Mouse (Mus musculus): ENCODE data around the gene Lpar3.

DNA sequence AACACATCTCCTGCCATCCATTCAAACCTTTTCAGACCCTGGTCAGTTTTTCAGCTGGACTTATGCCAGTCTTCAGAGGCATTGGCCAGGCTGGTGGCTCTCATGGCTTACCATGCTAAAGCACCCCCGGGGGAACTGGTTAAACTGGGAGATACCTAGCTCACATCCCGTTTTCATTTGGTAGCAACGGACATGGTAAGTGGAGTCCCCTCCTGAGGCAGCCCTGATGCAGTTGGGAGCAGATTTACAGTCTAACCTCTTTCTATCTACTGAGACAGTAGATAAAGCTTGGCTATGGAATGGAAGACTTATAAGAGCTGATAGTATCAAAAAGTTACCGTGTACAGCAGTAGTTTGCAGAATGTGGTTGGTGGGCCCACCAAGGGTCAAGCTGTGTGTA, 56.2 kb downstream of the Lpar3 start:
- no peak for TF ChIP-seq CTCF (conservative IDR thresholded peaks at IDR 0.05; ENCODE audit: low read length)
- TF ChIP-seq POU5F1 (IDR thresholded peaks at IDR 0.05; ENCODE audit: borderline replicate concordance, low read length) = no peak
- no peak for TF ChIP-seq NANOG (IDR thresholded peaks at IDR 0.05; ENCODE audit: borderline replicate concordance, low read length)

Measured in E14TG2a.4 (cell line).